Mouse (Mus musculus): ENCODE results near the gene Tbc1d10c.

Tbc1d10c gene

GRCm38 (mm10) chr19:4156771-4157170 is 34.3 kb downstream of the Tbc1d10c start:
- no peak for DNase-seq (ENCODE audit: low spot score)

GRCm38 (mm10) chr19:4156073-4156579 is 35.0 kb downstream of the Tbc1d10c start:
- no peak for DNase-seq (ENCODE audit: low spot score)

DNA sequence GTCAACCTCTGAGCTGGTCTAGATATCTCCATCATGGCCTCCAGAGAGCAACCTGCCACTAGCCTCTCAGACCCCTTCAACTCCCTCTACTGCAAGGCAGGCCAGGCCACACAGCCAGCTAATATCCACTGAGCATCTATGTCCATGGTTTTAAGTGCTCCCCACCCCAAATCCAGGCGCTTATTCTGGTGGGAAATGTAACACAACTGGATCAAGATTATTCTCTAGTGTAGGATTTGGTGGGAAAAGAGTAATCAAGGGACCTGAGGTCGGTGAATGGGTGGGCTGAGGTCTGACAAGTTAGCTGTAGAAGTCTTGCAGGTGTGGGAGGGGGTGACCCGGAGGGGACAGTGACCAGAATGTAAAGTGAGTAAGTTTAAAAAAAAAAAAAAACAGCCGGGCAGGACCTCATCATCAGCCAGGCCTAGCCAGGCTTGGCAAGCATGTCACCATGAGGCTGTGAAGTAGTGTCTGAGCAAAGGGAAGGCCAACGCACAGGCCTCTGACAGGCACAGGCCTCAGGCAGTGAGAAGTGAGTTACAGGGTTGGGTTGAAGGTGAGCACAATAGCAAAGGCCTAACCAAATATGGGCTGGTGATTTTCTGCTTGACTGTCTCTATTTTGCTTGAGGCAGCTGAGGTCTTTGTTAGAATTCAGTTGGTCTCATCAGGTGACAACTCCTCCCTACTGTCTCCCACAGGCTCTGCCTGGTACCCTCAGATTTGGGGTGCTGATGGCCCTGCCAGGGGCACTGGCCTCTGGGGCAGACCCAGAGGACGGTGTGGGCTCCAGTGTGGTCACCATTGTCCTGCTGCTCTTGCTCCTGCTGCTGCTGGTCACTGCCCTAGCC is 35.6 kb downstream of the Tbc1d10c start:
- no peak for DNase-seq (ENCODE audit: low spot score)

GRCm38 (mm10) chr19:4154437-4155222 is 36.5 kb downstream of the Tbc1d10c start:
- DNase-seq (ENCODE audit: low spot score), result no peak

- DNase-seq (ENCODE audit: low spot score), result peak; percentile 51
Measured at GRCm38 (mm10) chr19:4153232-4153654, 37.8 kb downstream of the Tbc1d10c start, which contains the start of gene Ptprcap. Gene Ptprcap, plus strand, starts transcription at chr19:4153604.

DNA sequence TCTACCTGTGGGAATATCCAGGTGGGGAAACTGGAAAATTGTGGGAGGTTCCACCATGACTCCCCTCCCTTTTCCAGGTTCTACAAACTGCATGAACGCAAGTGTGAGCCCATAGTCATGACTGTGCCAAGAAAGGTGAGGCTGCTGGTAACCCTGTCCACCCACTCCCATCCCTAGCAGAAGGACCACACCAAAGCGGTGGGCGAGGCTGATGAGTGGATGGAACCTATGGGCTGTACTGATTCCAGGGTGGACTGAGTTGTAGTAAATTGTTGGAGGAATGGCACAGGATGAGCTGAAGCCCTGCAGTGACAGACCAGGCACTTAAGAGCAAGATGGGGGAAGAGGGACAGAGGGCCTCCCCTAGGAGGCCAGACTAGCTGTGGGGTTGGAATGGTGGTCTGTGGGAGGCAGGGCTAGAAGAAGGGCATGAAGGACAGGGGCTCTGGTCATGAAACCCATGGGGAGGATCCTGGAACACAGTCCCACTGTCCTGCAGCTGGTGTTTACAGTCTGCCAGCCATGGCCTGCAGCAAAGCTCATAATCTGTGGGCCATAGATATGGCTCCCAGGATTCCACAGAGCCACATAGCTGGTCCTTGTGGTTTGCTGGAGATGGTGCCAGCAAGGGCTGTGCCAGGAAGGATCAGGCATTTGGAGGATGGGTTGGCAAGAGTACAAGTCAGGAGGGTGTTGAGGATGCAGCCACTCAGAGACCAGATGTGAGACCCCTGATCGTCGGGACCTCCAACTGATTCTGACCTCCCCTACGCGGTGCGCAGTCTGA is 38.4 kb downstream of the Tbc1d10c start:
- DNase-seq (ENCODE audit: low spot score), result no peak

- no peak for DNase-seq (ENCODE audit: low spot score)
Measured at GRCm38 (mm10) chr19:4151898-4152297, 39.2 kb downstream of the Tbc1d10c start.

- DNase-seq (ENCODE audit: low spot score), result no peak
Measured at GRCm38 (mm10) chr19:4151488-4151860, 39.6 kb downstream of the Tbc1d10c start.

- DNase-seq (ENCODE audit: low spot score), result no peak
Measured at GRCm38 (mm10) chr19:4150567-4151487, 40.3 kb downstream of the Tbc1d10c start.

GRCm38 (mm10) chr19:4149764-4150461 is 41.2 kb downstream of the Tbc1d10c start:
- DNase-seq (ENCODE audit: low spot score), result no peak

DNA sequence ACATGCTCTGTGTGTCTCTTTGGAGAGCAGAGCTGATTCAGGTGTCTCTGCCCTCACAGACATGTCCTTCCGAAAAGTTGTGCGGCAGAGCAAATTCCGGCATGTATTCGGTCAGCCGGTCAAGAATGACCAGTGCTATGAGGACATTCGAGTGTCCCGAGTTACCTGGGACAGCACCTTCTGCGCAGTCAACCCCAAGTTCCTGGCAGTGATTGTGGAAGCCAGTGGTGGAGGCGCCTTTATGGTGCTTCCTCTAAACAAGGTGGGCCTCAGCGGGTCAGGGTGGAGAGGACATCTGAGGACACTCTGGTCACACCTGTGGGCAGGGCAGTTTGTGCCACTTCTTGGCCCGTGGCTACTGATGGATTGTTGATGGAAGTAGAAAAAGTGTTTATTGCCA is 41.8 kb downstream of the Tbc1d10c start:
- DNase-seq (ENCODE audit: low spot score), result no peak

DNA sequence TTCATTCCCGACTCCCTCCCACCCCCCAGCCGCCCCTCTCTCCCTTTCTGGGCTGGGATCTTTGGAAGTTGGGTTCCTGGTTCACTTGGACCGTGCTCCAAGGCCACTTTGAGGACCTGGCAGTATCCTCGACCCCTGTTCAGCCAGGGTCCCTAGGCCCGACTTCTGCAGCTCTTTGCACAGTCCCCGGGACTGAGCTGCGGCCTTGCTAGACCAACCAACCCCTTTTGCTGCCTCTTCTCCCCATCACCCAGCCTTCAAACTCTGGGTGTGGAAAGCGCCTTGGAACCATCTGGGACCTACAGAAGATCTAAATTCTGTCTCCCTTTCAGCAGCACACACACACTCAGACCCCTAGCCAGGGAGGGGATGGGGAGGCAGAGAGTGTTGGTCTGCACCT is 42.3 kb downstream of the Tbc1d10c start:
- DNase-seq (ENCODE audit: low spot score), result no peak

- peak; percentile 89 for DNase-seq (ENCODE audit: low spot score)
Measured at GRCm38 (mm10) chr19:4148491-4148806, 42.6 kb downstream of the Tbc1d10c start, which contains the start of gene Coro1b. Gene Coro1b, plus strand, starts transcription at chr19:4148619.

DNA sequence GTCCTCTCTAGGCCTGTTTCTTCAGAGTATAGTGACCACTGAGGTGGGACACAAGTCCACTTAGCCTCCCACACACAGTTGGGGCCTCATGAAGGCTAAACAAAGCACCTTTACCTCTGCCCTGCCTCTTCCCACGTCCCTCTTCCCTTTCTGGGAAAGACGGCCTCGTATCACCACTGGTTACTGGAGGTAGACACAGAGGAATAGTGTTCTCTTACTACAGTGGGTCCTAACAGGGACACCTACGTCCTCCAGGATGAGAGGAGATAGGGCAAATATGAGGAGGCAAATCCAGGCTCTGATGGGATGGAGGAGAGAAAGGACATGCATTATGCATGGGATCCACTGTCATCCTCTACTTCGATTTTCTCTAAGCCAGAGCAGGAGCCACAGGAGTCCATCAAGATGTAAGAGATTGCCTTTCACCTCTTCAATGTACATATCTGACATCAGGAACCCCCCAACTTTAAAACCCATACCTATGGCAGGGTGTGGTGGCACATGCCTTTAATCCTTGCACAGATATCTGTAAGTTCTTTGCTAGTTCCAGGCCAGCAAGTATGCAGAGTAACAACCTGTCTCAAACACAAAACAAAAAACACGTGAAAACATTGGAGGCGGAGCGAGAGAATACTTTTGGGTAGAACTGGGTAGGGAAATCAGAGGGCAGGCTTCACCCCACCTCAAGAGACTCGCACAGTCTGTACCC is 43.1 kb downstream of the Tbc1d10c start:
- DNase-seq (ENCODE audit: low spot score), result no peak

DNA sequence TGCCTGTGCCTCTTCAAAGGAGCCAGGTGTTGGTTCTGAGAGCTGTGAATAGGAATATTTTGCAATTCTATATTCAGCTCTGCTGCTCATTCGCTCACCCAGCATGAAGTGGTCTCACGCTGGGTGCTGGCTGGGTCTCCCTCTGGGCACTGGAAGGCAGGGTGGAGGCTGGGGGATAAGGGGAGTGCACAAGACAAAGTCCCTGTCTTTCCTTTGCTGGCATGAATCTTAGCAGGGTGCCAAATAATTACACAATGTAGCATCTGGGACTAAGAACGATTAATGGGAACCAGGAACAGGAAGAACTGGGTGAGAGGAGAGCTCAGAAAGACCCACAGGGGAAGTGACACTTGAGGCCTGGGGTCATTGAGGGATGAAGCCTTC is 44.1 kb downstream of the Tbc1d10c start:
- DNase-seq (ENCODE audit: low spot score), result no peak

GRCm38 (mm10) chr19:4146366-4147021 is 44.6 kb downstream of the Tbc1d10c start:
- DNase-seq (ENCODE audit: low spot score), result no peak

GRCm38 (mm10) chr19:4145936-4146335 is 45.1 kb downstream of the Tbc1d10c start:
- DNase-seq (ENCODE audit: low spot score), result no peak

GRCm38 (mm10) chr19:4144550-4145498 is 46.3 kb downstream of the Tbc1d10c start:
- DNase-seq (ENCODE audit: low spot score), result no peak
